Mouse (Mus musculus): ENCODE results near the gene Lipt2.

Lipt2 gene

DNA sequence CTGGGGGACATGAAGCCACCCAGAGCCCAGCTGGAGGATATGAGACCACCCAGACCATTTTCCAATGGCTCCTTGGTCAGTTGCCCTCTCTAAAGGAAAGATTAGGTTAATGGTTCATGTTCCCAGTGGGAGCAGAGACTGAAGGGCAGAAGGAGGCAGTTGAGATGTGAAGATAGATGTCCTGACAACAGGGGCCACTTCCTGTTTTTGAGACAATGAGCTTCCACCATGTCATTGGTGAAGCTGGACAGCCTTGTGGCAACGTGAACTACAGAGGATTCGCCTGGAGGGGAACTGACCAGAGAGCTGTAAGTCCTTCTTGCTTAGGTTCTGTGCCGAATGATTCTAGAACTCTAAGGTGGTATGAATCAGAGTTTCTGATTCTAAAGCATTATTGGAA, 17.2 kb downstream of the Lipt2 start, which contains the start of gene Kcne3:
Gene Kcne3, plus strand, starts transcription at position 234 of the 400 bp plus-strand sequence.
- DNase-seq: no peak

DNA sequence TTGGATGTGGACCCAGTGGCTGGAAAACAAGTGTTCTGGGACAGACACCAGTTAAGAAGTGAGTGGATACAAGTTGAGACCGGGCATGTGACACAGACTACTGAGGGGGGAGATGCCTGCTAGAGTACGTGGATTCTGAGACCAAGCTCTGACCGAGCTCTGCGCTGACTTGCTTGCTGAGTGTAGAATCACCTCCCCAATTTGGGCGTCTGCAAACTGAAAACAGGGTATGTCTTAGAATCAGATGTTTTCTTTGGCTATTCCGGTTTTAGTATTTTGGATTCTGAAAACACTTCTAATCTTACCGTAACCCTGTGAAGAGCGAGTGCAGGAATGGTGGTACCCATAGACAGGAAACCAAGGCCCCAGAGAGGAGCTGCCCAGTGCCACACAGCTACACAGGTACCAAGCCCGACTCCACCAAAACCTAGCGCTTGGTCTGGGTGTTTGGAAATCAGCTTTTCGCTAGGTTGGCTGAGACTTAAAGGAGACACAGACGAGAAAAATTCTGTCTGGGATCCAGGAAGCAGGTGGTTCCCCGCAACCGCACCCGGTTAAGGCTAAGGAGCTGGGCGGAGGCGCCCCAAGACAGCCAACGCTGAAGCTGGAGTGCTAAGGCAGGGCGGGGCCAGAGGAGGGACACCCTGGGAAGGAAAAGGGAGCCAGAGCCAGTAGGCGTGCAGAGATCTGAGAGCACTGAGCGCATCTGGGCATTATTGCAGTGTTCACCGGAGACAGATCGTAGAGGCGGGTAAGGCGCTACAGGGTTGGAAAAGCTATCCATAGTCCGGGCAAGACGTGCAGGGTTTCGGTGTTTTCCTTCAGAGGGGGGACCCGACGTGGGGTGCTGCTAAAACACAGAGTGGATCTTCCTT, 19.2 kb downstream of the Lipt2 start:
- DNase-seq: peak; percentile 26 to 31

DNA sequence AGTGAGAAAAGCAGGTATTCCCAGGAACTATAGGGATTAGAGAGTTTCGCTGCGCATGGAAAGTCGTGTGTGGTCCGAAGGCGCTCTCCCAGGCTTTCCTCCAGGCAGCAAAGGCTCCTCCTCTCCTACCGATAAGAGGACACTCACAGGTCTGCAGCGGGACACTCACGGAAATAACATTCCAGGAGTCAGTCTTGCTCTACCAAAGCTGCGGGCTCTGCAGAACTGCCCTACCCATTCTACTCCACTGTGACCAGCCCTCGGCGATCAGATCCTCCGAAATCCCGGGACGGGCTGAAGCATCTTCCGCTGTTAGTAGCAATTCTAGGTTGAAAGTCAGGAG, 19.8 kb downstream of the Lipt2 start:
- DNase-seq: no peak

DNA sequence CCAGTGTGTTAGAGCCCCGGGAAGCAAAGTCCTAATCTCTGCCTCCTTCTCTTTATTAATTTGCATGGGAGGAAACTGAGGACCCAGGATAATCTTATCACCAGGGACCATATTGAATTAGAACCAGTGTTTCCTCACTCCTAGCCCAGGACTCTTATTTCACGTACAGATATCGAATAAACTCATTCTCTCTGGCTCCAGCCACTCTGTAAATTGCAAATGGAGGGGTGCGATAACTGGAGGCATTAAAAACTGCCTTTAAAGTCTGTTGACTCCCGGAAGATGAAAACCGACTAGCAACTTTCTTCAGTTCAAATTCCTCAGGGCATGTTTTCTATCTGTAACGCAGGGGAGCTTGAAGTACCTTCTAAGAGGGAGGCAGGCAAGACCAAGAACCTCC, 20.3 kb downstream of the Lipt2 start:
- DNase-seq: no peak

DNA sequence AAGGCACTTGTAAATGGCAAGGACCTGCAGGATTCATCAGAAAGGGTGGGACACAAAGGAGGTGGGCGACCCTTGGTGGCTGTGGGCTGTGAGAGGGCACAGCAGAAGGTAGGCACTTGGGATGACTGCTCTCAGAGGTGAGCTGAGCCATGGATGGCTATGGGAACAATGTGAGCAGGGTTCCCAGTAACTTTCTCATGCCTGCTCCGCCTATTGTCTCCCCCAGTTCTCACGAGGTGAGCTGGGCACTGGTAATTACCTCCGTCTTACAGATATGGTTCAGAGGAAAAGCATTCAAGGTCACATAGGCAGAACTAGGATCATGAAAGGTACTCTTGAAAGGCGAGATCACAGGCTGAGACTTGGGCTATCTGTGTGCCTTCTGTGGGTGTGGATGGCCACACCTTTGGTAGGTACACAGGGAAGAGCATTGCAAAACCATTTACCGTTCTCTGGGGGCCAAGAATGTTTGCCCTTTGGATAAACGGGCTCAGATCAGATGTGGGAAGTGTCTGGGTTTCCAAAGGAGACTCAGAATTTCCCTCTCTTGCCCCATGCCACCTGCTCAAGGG, 20.8 kb downstream of the Lipt2 start:
- no peak for DNase-seq

DNA sequence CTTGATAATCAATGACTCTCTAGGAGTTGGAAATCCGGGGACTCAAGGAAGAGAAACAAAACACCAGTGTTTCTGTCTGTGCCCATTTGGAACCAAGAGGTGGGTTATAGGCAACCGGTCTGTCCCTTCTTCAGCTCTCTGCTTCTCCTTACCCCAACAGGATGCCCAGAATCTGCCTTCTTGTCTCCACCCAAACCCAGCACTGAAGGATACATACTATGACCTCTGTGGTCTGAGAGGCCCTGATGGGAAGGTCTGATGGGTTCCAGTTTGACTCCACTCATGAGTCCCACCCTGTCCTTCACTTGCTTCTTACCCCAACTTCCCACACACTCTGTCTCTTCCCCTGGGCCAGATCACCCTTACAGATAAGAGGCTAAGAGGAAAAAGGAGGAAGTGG, 22.1 kb downstream of the Lipt2 start:
- DNase-seq: no peak

DNA sequence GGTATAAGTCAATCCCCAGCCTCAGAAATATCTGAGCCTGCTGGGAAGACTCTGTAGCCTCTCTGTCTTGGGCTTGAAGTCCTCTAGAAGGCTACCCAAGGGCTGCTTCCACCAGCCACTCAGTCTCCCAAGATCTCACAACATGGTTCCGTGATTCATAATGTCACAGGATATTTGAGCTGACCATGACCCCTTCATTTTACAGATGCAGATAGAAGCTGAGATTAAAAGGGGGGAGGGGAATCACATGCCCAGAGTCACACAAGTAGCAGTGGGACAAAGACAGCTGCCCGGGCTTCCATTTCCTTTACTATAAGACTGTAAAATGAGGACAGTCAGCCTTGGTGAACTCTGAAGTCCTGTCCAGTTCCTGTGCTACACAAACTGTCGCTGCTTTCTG, 22.5 kb downstream of the Lipt2 start:
- no peak for DNase-seq

DNA sequence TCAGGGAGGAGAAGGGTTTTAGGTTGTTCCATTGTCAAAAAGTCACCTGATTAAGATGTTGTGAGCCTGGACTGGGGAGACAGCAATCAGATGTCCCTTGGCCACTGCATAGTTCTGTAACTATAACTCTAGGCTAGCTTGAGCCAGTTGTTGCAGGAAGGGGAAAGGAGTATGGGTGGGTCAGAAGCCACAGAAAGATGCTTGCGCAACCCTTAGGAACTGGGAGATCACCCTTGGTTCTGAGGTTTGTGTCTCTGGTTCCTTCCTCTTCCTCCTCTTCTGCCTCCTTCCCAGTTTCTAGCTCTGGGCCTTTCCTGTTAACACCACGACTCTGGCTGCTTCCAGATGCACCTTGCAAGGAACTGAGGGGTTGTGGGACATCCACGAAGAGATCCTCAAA, 23.3 kb downstream of the Lipt2 start:
- DNase-seq: no peak

DNA sequence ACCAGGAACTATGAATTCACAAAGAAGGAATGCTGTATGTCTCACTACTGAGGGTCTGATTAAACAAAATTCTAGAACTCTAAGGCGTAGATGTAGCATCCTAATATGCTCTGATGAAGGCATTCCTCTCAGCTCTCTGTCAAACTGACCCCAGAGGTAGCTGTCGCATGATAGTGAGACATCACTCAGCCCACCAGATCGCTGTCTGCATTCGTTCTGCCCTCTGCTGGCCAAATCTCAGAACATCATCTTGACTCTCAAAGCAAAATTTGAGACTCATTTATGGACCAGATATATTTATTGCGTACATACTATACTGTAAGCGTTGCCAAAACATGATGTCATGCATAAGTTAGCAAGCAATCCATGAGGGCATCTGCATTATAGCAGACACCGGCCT, 28.5 kb downstream of the Lipt2 start:
- peak; percentile 82 to 86 for DNase-seq

DNA sequence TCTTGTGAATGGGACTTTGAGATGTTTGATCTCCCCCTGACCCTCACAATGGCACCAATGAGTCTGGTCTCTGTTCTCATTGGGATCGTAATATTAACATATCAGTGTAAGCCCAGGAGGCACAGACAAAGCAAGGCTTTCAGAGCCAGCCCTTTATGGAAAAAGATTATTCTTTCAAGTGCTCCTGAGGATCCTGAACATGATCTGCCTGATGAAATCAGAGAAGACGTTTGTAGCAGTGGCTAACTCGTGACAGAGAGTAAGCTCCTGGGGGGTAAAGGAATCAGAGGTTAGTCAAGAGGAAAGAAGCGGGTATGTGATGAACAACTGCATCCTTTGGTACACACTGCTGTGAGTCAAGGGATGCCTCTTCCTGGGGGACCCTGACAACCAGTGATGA, 31.1 kb downstream of the Lipt2 start:
- no peak for DNase-seq

DNA sequence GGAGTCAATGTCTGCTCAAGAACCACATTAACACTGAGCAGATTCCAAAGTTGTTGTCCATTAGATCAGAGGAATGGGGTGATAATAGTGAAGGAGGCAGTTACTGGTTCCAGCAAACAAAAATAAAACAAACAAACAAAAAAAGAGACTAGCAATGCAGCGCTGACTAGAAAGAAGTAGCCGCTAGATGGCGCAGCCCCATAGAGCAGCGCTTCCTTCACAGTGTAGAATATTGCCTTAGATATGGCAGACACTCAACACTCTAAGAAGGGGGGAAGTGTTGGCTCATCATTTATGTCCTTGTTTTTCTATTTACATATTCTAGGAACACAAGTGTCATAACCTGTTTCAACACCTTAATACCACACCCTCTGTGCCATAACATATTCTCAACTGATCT, 31.7 kb downstream of the Lipt2 start:
- peak; percentile 88 to 93 for DNase-seq

DNA sequence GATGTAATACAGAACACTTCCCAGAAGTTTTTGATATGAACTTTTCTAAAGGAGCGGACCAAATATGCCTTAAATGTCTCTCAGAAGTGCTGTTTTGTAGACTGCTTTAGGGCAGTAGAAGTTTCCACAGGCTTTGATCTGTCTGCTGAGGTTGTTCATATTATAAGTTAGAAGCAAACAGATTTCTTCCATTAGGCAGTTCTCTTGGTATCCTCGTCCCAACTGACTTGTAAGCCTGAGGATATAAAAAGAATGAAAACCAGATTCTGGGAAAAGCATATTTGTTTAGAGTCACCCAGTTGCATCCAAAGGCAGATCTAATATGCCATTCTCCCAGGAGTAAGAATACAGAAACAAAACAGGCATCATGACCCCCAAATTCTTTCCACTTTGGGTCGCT, 42.1 kb downstream of the Lipt2 start:
- DNase-seq: no peak

DNA sequence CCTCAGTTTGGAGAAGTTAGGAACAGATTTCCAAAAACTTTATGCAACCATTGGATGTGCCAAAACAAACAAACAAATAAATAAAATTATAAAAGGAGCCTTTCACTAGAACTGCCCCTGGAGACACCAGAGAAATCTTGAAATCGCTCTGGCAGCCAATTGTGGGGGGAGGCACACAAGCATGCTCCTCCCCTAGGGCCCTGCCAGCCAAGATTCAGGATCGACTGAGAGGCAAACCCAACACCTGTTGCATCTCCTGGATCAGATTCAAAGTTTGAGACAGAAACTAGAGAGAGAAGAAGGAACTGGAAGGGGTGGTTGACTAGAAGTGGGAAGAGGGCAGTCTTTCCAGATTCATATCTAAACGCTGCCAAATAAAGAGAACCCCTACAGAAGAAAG, 44.5 kb downstream of the Lipt2 start:
- DNase-seq: peak; percentile 48 to 49

DNA sequence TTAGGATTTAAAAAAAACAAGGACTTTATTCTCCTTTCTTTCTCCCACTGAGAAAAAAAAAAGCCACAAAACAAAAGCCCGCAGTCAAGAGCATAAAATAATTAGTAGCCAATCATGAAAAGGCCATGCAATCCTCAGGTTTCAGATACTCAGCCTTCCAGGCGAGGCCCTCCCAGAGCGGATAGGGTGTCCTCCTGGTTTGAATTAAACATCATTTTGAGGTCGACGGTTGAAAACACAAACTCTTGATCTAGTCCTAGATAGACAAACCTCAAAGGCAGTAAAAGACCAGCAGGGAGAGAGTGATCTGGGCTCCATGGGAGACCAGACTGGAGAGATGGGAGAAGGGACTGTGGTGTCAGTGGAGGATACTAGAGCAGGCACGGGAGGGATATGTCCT, 45.8 kb downstream of the Lipt2 start:
- no peak for DNase-seq

DNA sequence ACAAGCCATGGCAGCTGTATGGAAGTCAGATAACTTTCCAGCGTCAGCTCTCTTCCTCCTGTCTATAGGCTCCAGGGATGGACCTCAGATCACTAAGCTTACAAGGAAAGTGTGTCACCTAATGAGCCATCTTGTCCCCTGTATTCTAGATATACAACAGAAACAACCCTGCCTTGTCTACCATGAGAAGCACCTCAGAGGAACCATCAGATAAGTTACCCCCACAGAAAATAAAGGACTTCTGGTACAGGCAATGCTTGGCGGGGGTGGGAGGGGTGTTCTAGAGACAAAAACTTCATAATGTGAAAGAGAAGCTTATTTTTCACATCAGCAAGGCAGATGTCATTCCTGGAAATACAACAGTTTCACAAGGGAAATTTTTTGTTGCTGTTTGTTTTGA, 47.1 kb downstream of the Lipt2 start:
- no peak for DNase-seq

DNA sequence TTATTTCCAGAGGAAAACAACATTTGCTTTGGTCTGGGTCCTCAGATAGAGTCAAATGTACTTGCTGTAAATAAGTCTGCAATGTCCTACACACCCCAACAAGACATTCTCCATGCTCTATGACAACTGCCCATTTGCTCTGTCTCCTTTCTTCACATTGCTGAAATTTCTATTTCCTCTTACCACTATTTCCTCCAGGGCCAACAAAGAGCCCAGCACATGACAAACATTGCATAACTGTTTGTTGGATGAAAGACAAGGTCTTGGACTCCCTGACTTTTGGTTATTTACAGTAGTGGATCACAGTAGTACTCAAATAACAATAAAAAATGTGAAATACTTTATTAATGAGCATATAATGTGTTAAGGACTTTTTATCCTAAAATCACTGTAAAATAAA, 48.8 kb downstream of the Lipt2 start:
- DNase-seq: no peak

Data from cerebellum, postnatal 10 days (tissue).